Mouse (Mus musculus) midbrain, embryonic 13.5 days (tissue): ENCODE results near the gene Vps37b. TPM values are rescaled to one million over a fixed set of nuclear protein-coding genes. Genes with fewer than 3 reads are reported as not detected.

Experiments used
- ATAC-seq: fragments of 200-750 bp; cut with Nextera tagmentation; 2 replicates; pipeline ENCODE4 v1.8.0; 2017; ENCODE audit warnings: mild to moderate bottlenecking, moderate TSS enrichment, moderate library complexity
- H3K27ac ChIP-seq: fragments of 300-500 bp; sonication (generic); 2 replicates; pipeline ENCODE4 v1.5.1; 2015; ENCODE audit warnings: inconsistent platforms, mild to moderate bottlenecking, moderate library complexity
- H3K27me3 ChIP-seq: fragments of 300-500 bp; sonication (generic); 2 replicates; pipeline ENCODE4 v1.6.1; 2015; ENCODE audit warnings: mild to moderate bottlenecking, inconsistent platforms
- H3K36me3 ChIP-seq: fragments of 300-500 bp; sonication (generic); 2 replicates; pipeline ENCODE4 v1.6.1; 2015; ENCODE audit warnings: mild to moderate bottlenecking, inconsistent platforms
- H3K4me1 ChIP-seq: fragments of 300-500 bp; sonication (generic); replicated peaks from 2 replicates; pipeline ENCODE4 v1.6.1; 2015; ENCODE audit warnings: inconsistent platforms
- H3K4me2 ChIP-seq: fragments of 300-500 bp; sonication (generic); replicated peaks from 2 replicates; pipeline ENCODE4 v1.6.1; 2015; ENCODE audit warnings: moderate library complexity, mild to moderate bottlenecking, inconsistent platforms
- H3K4me3 ChIP-seq: fragments of 300-500 bp; sonication (generic); replicated peaks from 2 replicates; pipeline ENCODE4 v1.5.1; 2015; ENCODE audit warnings: mild to moderate bottlenecking, inconsistent platforms
- H3K9ac ChIP-seq: fragments of 300-500 bp; sonication (generic); replicated peaks from 2 replicates; pipeline ENCODE4 v1.6.1; 2015; ENCODE audit warnings: mild to moderate bottlenecking, inconsistent platforms
- H3K9me3 ChIP-seq: fragments of 300-500 bp; sonication (generic); 2 replicates; pipeline ENCODE4 v1.6.1; 2016; ENCODE audit warnings: mild to moderate bottlenecking, inconsistent platforms
- WGBS: fragments of 180-500 bp; shearing (Covaris S2); methylation state at CpG from one replicate; pipeline ENCODE4 v1.1.7; 2015; 5-methylcytosine and 5-hydroxymethylcytosine counted together
- polyA plus RNA-seq: library from polyadenylated mRNA; unstranded; fragments of >200 nt; fragmentation: Nextera tagmentation; extraction: Ambion mirVana; gene quantifications from 2 replicates; pipeline ENCODE4 v1.2.1, GENCODE M21; 2015

The Vps37b gene
- polyA plus RNA-seq, 1 experiment from 2014 or later = 79.3 TPM

DNA sequence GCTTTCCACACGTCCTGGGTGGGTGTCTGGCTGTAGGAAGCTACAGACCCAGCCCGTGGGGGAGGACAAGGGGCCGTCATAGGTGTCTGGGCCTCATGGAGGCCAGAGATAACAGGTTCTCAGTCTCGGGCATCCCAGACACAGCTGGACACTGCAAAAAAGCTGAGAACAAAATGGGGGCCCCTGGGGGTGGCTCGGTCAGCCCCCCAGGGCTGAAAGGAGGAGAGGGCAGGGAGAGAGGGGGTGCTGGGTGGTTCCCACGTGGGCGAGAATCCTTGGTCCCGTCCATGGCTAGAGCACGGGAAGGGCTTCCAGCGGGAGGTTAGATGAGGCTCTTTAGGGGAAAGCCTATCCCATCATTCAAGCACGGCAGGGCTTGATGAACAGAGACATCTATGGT is 49.2 kb downstream of the Vps37b start:
- no peak for ATAC-seq
- no peaks in the 10 kb centered on the region for H3K36me3 ChIP-seq
- H3K4me3 ChIP-seq = no peak overlapping the region
- no peak overlapping the region for H3K27ac ChIP-seq
- WGBS = 79% methylated on average over 11 of the region's 11 CpGs
- peaks cover 8% of the 10 kb centered on the region; the same call in 1 of the 2 replicates for H3K4me1 ChIP-seq
- no peak overlapping the region for H3K4me2 ChIP-seq
- H3K9ac ChIP-seq = no peak overlapping the region
- H3K9me3 ChIP-seq = no peaks in the 10 kb centered on the region
- H3K27me3 ChIP-seq = peaks cover under 1% of the 10 kb centered on the region; the same call in 1 of the 2 replicates

DNA sequence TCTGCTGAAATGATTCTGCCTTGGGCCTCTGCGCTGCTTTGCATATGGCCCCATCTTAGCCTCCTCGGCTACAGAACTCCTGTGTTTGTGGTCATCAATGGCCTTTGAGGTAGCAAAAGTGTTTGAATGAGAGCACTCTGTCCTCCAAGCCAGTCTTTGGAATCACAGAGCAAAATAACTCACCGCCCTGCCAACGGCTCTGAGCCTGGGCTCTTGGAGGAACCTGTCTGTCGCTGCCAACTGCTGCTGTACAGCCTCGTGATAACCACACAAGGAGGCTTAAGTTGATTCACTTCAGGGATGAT is 50.9 kb downstream of the Vps37b start:
- Histone ChIP-seq H3K4me2 (no peak overlapping the region), H3K4me3 (no peak overlapping the region), H3K4me1 (peaks cover 15% of the 10 kb centered on the region; the same call in 1 of the 2 replicates), H3K36me3 (no peaks in the 10 kb centered on the region), H3K9me3 (no peaks in the 10 kb centered on the region), H3K27me3 (peaks cover 5% of the 10 kb centered on the region; the same call in 1 of the 2 replicates), H3K9ac (no peak overlapping the region), H3K27ac (no peak overlapping the region)
- ATAC-seq = no peak
- WGBS = 92% methylated on average over 6 of the region's 6 CpGs

DNA sequence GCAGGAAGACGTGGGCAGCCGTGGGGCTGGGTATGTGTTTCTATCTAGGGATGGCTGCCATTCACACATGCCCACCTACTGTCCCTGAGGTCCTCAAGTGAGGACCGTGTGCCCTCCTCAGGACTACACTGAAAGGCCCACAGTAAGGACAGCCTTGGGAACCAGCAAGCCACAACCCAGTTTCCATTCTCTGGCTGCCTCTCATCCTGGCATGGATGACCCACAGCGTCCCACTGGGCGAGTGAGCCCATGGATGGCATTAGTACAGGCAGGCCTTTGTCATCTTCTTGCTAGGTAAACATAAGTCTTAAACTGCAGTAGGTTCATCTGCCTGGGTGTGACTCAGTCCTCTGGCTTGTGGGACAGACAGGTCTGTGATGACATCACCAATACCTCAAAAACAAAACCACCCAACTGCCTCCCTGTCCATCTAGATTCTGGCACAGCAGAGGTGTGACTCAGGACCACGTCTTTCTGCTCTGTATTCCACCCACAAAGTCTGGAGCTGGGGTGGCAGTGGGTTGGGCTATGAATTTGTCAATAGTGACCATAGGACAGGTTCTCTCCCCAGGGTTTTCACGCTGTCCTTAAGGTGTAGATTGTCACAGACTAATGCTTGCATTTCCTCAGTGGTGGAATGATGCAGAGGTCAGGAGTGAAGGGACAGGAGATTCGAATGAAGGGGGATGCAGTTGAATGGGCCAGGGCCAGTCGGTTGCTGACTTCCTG is 51.4 kb downstream of the Vps37b start:
- 87% methylated on average over 9 of the region's 9 CpGs for WGBS
- no peak for ATAC-seq
- no peak overlapping the region for H3K4me3 ChIP-seq
- peaks cover 10% of the 10 kb centered on the region for H3K27me3 ChIP-seq
- H3K4me1 ChIP-seq = peaks cover 15% of the 10 kb centered on the region
- no peaks in the 10 kb centered on the region for H3K36me3 ChIP-seq
- H3K4me2 ChIP-seq = no peak overlapping the region
- H3K9ac ChIP-seq = no peak overlapping the region
- no peaks in the 10 kb centered on the region for H3K9me3 ChIP-seq
- H3K27ac ChIP-seq = no peak overlapping the region

- Histone ChIP-seq H3K9me3 (no peaks in the 10 kb centered on the region), H3K36me3 (no peaks in the 10 kb centered on the region), H3K4me2 (no peak overlapping the region), H3K9ac (no peak overlapping the region), H3K4me3 (no peak overlapping the region), H3K4me1 (peaks cover 21% of the 10 kb centered on the region), H3K27me3 (peaks cover 17% of the 10 kb centered on the region), H3K27ac (no peak overlapping the region)
- no peak for ATAC-seq
- 61% methylated on average over 4 of the region's 4 CpGs for WGBS
These were observed 52.1 kb downstream of the Vps37b start for GRCm38 (mm10) chr5:123979980-123980369.

DNA sequence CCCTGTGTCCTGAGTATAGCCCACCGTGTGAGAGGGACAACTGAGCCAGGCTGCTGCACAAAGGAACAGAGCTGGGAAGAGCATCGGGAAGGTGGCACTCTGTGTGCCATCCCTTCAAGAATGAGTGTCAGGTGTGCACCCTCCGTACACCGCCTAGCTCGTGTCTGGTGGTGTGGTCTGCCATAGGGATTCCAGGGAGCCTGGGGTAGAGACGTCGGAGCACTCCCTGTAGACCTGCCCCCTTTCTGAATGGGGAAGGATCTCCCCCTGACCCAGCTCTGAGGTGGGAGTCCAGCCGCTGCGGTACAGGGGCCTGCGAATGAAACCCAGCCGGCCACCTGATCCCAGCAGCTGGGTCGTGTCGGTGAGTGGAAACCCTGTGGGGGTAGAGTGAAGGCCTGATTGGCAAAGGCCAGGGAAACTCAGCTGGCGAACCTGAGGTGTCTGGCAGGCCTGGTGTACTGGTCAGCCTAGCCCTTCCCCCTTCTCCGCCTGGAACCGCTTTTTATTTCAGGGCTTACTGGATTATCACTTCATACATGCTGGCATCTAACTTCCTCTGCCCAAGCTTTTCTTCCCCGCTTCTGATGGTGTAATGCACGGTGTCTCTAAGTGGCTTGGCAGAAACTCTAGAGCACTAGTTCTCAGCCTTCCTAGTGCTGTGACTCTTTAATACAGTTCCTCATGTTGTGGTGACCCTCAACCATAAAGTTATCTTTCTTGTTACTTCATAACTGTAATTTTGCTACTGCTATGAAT is 52.7 kb downstream of the Vps37b start:
- no peak overlapping the region for H3K27ac ChIP-seq
- H3K4me1 ChIP-seq = peaks cover 26% of the 10 kb centered on the region
- H3K36me3 ChIP-seq = no peaks in the 10 kb centered on the region
- peaks cover 21% of the 10 kb centered on the region for H3K27me3 ChIP-seq
- ATAC-seq = no peak
- WGBS = 75% methylated on average over 18 of the region's 18 CpGs
- no peak overlapping the region for H3K4me2 ChIP-seq
- H3K4me3 ChIP-seq = no peak overlapping the region
- H3K9ac ChIP-seq = no peak overlapping the region
- no peaks in the 10 kb centered on the region for H3K9me3 ChIP-seq

DNA sequence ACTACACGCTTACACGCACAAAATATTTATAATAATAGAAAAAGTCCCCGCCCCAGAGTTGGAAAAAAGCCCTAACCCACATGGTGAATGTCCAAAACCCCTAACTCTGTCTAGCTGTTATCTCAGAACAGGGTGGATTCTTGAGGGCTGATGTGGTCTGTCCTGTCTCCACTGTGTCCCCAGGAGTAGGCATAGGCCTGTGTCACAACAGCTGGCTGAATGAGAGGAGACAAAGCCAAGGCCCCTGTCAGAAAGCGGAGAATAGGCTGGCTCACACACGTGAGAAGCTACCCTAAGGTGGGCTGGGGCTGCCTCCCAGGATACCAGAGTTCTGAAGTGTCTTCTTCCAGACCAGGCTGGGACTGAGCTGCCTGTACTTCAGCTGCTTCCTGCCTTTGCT is 53.9 kb downstream of the Vps37b start:
- WGBS = 84% methylated on average over 5 of the region's 5 CpGs

DNA sequence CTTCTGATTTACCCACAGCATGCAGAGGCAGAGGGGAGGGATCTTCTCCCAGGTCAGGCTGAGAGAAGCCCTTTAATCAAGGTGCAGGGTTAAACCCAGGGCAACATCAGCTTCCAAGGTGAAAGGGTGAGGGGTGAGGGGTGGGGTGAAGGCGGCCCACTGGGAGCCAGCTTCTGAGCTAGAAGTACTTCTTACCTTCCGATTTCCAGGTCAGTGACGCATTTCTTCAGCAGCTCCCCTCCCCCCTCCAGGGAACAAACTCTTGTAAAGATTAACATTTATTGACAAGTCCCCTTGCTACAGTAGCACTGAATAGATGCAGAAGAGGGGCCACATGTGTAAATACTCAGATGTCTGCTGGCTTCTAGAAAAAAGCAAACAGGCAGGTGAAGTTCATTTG is 54.8 kb downstream of the Vps37b start:
- no peak overlapping the region for H3K4me3 ChIP-seq

More for the DNA sequence above, 53.9 kb downstream of the Vps37b start:
- Histone ChIP-seq H3K27me3 (peaks cover 21% of the 10 kb centered on the region), H3K9me3 (no peaks in the 10 kb centered on the region), H3K27ac (no peak overlapping the region), H3K4me2 (no peak overlapping the region), H3K36me3 (no peaks in the 10 kb centered on the region), H3K4me1 (peaks cover 34% of the 10 kb centered on the region), H3K9ac (no peak overlapping the region), H3K4me3 (no peak overlapping the region)
- ATAC-seq = no peak

GRCm38 (mm10) chr5:123975668-123976180 is 56.3 kb downstream of the Vps37b start:
- Histone ChIP-seq H3K27ac (no peak overlapping the region), H3K9ac (no peak overlapping the region), H3K27me3 (peaks cover 21% of the 10 kb centered on the region), H3K4me2 (no peak overlapping the region), H3K36me3 (no peaks in the 10 kb centered on the region), H3K9me3 (no peaks in the 10 kb centered on the region), H3K4me3 (no peak overlapping the region), H3K4me1 (peaks cover 35% of the 10 kb centered on the region)
- WGBS = 75% methylated on average over 6 of the region's 6 CpGs
- ATAC-seq = no peak

More for the DNA sequence above, 54.8 kb downstream of the Vps37b start:
- Histone ChIP-seq H3K9ac (no peak overlapping the region), H3K4me1 (peaks cover 35% of the 10 kb centered on the region), H3K9me3 (no peaks in the 10 kb centered on the region), H3K27me3 (peaks cover 21% of the 10 kb centered on the region), H3K27ac (no peak overlapping the region), H3K36me3 (no peaks in the 10 kb centered on the region), H3K4me2 (no peak overlapping the region)
- ATAC-seq = no peak
- WGBS = 52% methylated on average over 3 of the region's 3 CpGs

DNA sequence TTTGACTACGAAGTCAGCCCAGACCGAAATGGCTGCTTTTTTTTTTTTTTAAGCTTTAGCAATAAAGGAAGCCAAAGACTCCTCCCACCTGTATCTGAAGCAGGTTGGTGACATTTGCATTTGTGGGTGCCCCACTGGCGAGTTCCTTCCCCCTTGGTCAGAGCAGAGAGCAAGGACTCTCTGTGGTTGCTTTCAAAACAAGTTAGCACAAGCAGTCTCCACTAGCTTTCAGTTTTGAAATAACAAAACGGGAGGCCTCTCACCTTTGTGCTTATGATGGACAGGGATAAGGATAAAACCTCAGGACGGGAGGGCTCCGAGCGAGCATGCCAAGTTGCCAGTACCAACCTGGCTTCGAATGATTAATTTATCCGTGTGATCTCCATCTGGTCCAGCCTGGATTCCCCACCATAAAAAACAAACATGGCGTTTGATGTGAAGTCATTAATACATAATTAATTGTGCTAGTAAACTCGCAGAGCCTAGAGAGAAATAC is 57.4 kb downstream of the Vps37b start:
- 27% methylated on average over 11 of the region's 11 CpGs for WGBS
- H3K9ac ChIP-seq = peak overlapping the region; percentile 82; the same call in 1 of the 2 replicates
- no peak for ATAC-seq

DNA sequence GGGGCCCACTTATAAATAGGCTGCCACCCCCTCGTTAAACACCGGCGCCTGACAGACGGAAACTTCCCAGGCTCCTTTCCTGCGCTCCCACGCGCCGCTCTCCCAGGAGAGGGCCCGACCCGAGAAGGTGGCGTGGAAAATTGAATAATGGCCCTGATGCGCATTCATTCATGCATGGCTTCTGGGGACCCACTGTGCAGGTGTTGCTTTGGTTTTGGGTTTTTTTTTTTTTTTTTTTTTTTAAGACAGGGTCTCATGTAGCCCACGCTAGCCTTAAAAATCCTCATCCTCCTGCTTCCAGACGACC is 57.9 kb downstream of the Vps37b start:
- H3K4me1 ChIP-seq = peaks cover 29% of the 10 kb centered on the region
- under 1% methylated on average over 14 of the region's 14 CpGs for WGBS
- H3K9me3 ChIP-seq = no peaks in the 10 kb centered on the region
- peak overlapping the region; percentile 82 for H3K9ac ChIP-seq
- 0 out of 2 replicates have a peak overlapping the region, but pooled peaks have one; percentile 52 for H3K27ac ChIP-seq
- H3K4me2 ChIP-seq = peak overlapping the region; percentile 68
- peak overlapping the region; percentile 71 for H3K4me3 ChIP-seq
- H3K36me3 ChIP-seq = no peaks in the 10 kb centered on the region
- ATAC-seq = no peak
- peaks cover 21% of the 10 kb centered on the region for H3K27me3 ChIP-seq

More for the DNA sequence above, 57.4 kb downstream of the Vps37b start:
- Histone ChIP-seq H3K4me1 (peaks cover 35% of the 10 kb centered on the region), H3K9me3 (no peaks in the 10 kb centered on the region), H3K4me2 (peak overlapping the region; percentile 68), H3K27me3 (peaks cover 21% of the 10 kb centered on the region), H3K36me3 (no peaks in the 10 kb centered on the region), H3K4me3 (peak overlapping the region; percentile 71), H3K27ac (no peak overlapping the region)

- H3K27ac ChIP-seq = peak within 1 kb of the TSS; percentile 52; the same call in 1 of the 2 replicates
- WGBS = under 1% methylated on average over 83 of the region's 106 CpGs
- peak within 1 kb of the TSS; percentile 71 for H3K4me3 ChIP-seq
- H3K36me3 ChIP-seq = no peaks in the 10 kb centered on the region
- H3K27me3 ChIP-seq = peaks cover 21% of the 10 kb centered on the region
- peaks cover 27% of the 10 kb centered on the region for H3K4me1 ChIP-seq
- no peaks in the 10 kb centered on the region for H3K9me3 ChIP-seq
- peak; percentile 85 for ATAC-seq
- peak within 1 kb of the TSS; percentile 82 for H3K9ac ChIP-seq
- H3K4me2 ChIP-seq = peak within 1 kb of the TSS; percentile 68
These were observed 58.5 kb downstream of the Vps37b start, which contains the start of gene Hip1r for GRCm38 (mm10) chr5:123973299-123974178. Gene Hip1r (plus strand): TSS chr5:123973628.
